Mouse (Mus musculus): ENCODE data around the gene Prss35.

Gene Prss35

GRCm38 (mm10) chr9:86742959-86743911 lies at the start of gene Prss35:
Gene Prss35 (plus strand): TSS chr9:86743649.
- peak; percentile 86 to 90 for DNase-seq (ENCODE audit: inconsistent age in 2 of 2, low spot score in 1 of 2)

- no peak for DNase-seq (ENCODE audit: inconsistent age in 2 of 2, low spot score in 1 of 2)
Measured at GRCm38 (mm10) chr9:86693935-86694334, 49.5 kb upstream of the Prss35 start.

- peak in 1 of 2 experiments; percentile 62 for DNase-seq (ENCODE audit: inconsistent age in 2 of 2, low spot score in 1 of 2)
Measured at GRCm38 (mm10) chr9:86694644-86695043, 48.8 kb upstream of the Prss35 start.

GRCm38 (mm10) chr9:86695199-86695817 lies 48.1 kb upstream of the Prss35 start:
- peak; percentile 66 to 91 for DNase-seq (ENCODE audit: inconsistent age in 2 of 2, low spot score in 1 of 2)

- peak in 1 of 2 experiments; percentile 85 for DNase-seq (ENCODE audit: inconsistent age in 2 of 2, low spot score in 1 of 2)
Measured at GRCm38 (mm10) chr9:86695818-86696261, 47.6 kb upstream of the Prss35 start, which contains the start of gene Me1. Gene Me1 (minus strand): TSS chr9:86695953.

GRCm38 (mm10) chr9:86701264-86701663 lies 42.2 kb upstream of the Prss35 start:
- DNase-seq (ENCODE audit: inconsistent age in 2 of 2, low spot score in 1 of 2) = peak in 1 of 2 experiments; percentile 51

GRCm38 (mm10) chr9:86701844-86702243 lies 41.6 kb upstream of the Prss35 start:
- DNase-seq (ENCODE audit: inconsistent age in 2 of 2, low spot score in 1 of 2) = peak in 1 of 2 experiments; percentile 44

- DNase-seq (ENCODE audit: inconsistent age in 2 of 2, low spot score in 1 of 2) = peak in 1 of 2 experiments; percentile 42
Measured at GRCm38 (mm10) chr9:86707431-86707830, 36.0 kb upstream of the Prss35 start.

GRCm38 (mm10) chr9:86708921-86709320 lies 34.5 kb upstream of the Prss35 start:
- DNase-seq (ENCODE audit: inconsistent age in 2 of 2, low spot score in 1 of 2) = peak in 1 of 2 experiments; percentile 64

- no peak for DNase-seq (ENCODE audit: inconsistent age in 2 of 2, low spot score in 1 of 2)
Measured at GRCm38 (mm10) chr9:86710091-86710634, 33.3 kb upstream of the Prss35 start.

- no peak for DNase-seq (ENCODE audit: inconsistent age in 2 of 2, low spot score in 1 of 2)
Measured at GRCm38 (mm10) chr9:86712648-86713047, 30.8 kb upstream of the Prss35 start.

- DNase-seq (ENCODE audit: inconsistent age in 2 of 2, low spot score in 1 of 2) = no peak
Measured at GRCm38 (mm10) chr9:86714089-86714488, 29.4 kb upstream of the Prss35 start.

- peak in 1 of 2 experiments; percentile 76 for DNase-seq (ENCODE audit: inconsistent age in 2 of 2, low spot score in 1 of 2)
Measured at GRCm38 (mm10) chr9:86716540-86716939, 26.9 kb upstream of the Prss35 start.

GRCm38 (mm10) chr9:86717119-86717518 lies 26.3 kb upstream of the Prss35 start:
- DNase-seq (ENCODE audit: inconsistent age in 2 of 2, low spot score in 1 of 2) = peak; percentile 84 to 92

- DNase-seq (ENCODE audit: inconsistent age in 2 of 2, low spot score in 1 of 2) = no peak
Measured at GRCm38 (mm10) chr9:86720227-86720626, 23.2 kb upstream of the Prss35 start.

GRCm38 (mm10) chr9:86720794-86721193 lies 22.7 kb upstream of the Prss35 start:
- no peak for DNase-seq (ENCODE audit: inconsistent age in 2 of 2, low spot score in 1 of 2)

- DNase-seq (ENCODE audit: inconsistent age in 2 of 2, low spot score in 1 of 2) = peak in 1 of 2 experiments; percentile 69
Measured at GRCm38 (mm10) chr9:86725066-86725465, 18.4 kb upstream of the Prss35 start.

- DNase-seq (ENCODE audit: inconsistent age in 2 of 2, low spot score in 1 of 2) = no peak
Measured at GRCm38 (mm10) chr9:86725604-86726380, 17.7 kb upstream of the Prss35 start.

GRCm38 (mm10) chr9:86726381-86726720 lies 17.1 kb upstream of the Prss35 start:
- no peak for DNase-seq (ENCODE audit: inconsistent age in 2 of 2, low spot score in 1 of 2)

- DNase-seq (ENCODE audit: inconsistent age in 2 of 2, low spot score in 1 of 2) = peak in 1 of 2 experiments; percentile 84
Measured at GRCm38 (mm10) chr9:86728214-86728814, 15.1 kb upstream of the Prss35 start.

Measured in adrenal gland, adult (tissue).